Mouse (Mus musculus): ENCODE measurements around the gene Scin.

GRCm38 (mm10) chr12:40022344-40022743 lies 111.7 kb downstream of the Scin start:
- no peak for TF ChIP-seq FLI1 (IDR thresholded peaks at IDR 0.05; ENCODE audit: low read length)
- no peak for TF ChIP-seq GATA1 (IDR thresholded peaks at IDR 0.05; ENCODE audit: borderline replicate concordance, low read length)
